Mouse (Mus musculus) cortical plate, adult 2 months (tissue): Measurements from ENCODE around the gene Pars2. TPM values are rescaled to one million over a fixed set of nuclear protein-coding genes. Genes with fewer than 3 reads are reported as not detected.

ENCODE experiments used
- H3K27ac ChIP-seq: fragments of 200-500 bp; 2 replicates; pipeline ENCODE4 v1.5.1; 2012; ENCODE audit warnings: low read length, control low read depth, inconsistent platforms; ENCODE audit not compliant: insufficient read depth
- H3K4me1 ChIP-seq: fragments of 200-500 bp; 2 replicates; pipeline ENCODE4 v1.6.1; 2011; ENCODE audit warnings: low read length; ENCODE audit not compliant: control insufficient read depth, insufficient read depth
- H3K4me3 ChIP-seq: fragments of 200-500 bp; 2 replicates; pipeline ENCODE4 v1.5.1; 2011; ENCODE audit warnings: mild to moderate bottlenecking, low read length, control low read depth; ENCODE audit not compliant: insufficient read depth
- CTCF ChIP-seq: fragments of 200-500 bp; IDR thresholded peaks from 2 replicates; pipeline ENCODE4 v1.5.1; 2011; ENCODE audit warnings: mild to moderate bottlenecking, control low read depth, low read length; ENCODE audit not compliant: insufficient read depth; ENCODE audit errors: extremely low read depth
- POLR2A ChIP-seq: fragments of 200-500 bp; IDR thresholded peaks from 2 replicates; pipeline ENCODE4 v1.6.1; 2011; ENCODE audit warnings: mild to moderate bottlenecking, low read length, control low read depth; ENCODE audit not compliant: insufficient read depth; ENCODE audit errors: extremely low read depth
- polyA plus RNA-seq: library from polyadenylated mRNA; depleted of rRNA; stranded (reverse); fragments of >200 nt; gene quantifications from 2 replicates; pipeline ENCODE4 v1.2.3, GENCODE M21; 2012; rRNA removed

Gene Pars2
- 10.4 and 10.7 TPM in 2 replicates for polyA plus RNA-seq

GRCm38 (mm10) chr4:106650833-106651527 lies at the start of gene Pars2:
Gene Pars2 (plus strand): TSS chr4:106651069.
- Histone ChIP-seq H3K4me1 (peaks cover 3% of the 10 kb centered on the region), H3K27ac (no peak within 1 kb of the TSS), H3K4me3 (peak within 1 kb of the TSS; percentile 68)
- TF ChIP-seq CTCF (no peak), POLR2A (peak; percentile 93)

- Histone ChIP-seq H3K27ac (no peak overlapping the region), H3K4me3 (peak overlapping the region; percentile 23), H3K4me1 (no peaks in the 10 kb centered on the region)
- no peak for TF ChIP-seq CTCF
- TF ChIP-seq POLR2A = peak; percentile 58; the same call in 1 of the 2 replicates
These were observed 44.0 kb upstream of the Pars2 start for GRCm38 (mm10) chr4:106606639-106607554.

GRCm38 (mm10) chr4:106607905-106608304 lies 43.0 kb upstream of the Pars2 start:
- Histone ChIP-seq H3K4me3 (no peak overlapping the region), H3K27ac (no peak overlapping the region), H3K4me1 (no peaks in the 10 kb centered on the region)
- TF ChIP-seq CTCF = no peak

- no peak overlapping the region for H3K4me3 ChIP-seq
- peaks cover 3% of the 10 kb centered on the region; the same call in 1 of the 2 replicates for H3K4me1 ChIP-seq
- TF ChIP-seq CTCF (no peak), POLR2A (no peak)
- no peak overlapping the region for H3K27ac ChIP-seq
These were observed 37.8 kb upstream of the Pars2 start for GRCm38 (mm10) chr4:106613105-106613504.

GRCm38 (mm10) chr4:106613560-106613959 lies 37.3 kb upstream of the Pars2 start:
- H3K4me3 ChIP-seq = no peak overlapping the region
- TF ChIP-seq POLR2A = no peak
- no peak for TF ChIP-seq CTCF
- H3K4me1 ChIP-seq = peaks cover 3% of the 10 kb centered on the region; the same call in 1 of the 2 replicates
- no peak overlapping the region for H3K27ac ChIP-seq

GRCm38 (mm10) chr4:106614180-106614797 lies 36.6 kb upstream of the Pars2 start:
- no peak overlapping the region for H3K4me3 ChIP-seq
- peak; percentile 93 for TF ChIP-seq CTCF
- no peak for TF ChIP-seq POLR2A
- H3K4me1 ChIP-seq = peaks cover 3% of the 10 kb centered on the region; the same call in 1 of the 2 replicates
- H3K27ac ChIP-seq = no peak overlapping the region

GRCm38 (mm10) chr4:106614881-106615280 lies 36.0 kb upstream of the Pars2 start:
- H3K4me3 ChIP-seq = no peak overlapping the region
- no peak overlapping the region for H3K27ac ChIP-seq
- TF ChIP-seq CTCF (no peak), POLR2A (no peak)
- H3K4me1 ChIP-seq = peaks cover 3% of the 10 kb centered on the region; the same call in 1 of the 2 replicates

GRCm38 (mm10) chr4:106615637-106616036 lies 35.2 kb upstream of the Pars2 start:
- H3K4me3 ChIP-seq = no peak overlapping the region
- TF ChIP-seq POLR2A (no peak), CTCF (no peak)
- no peak overlapping the region for H3K27ac ChIP-seq
- H3K4me1 ChIP-seq = peaks cover 3% of the 10 kb centered on the region; the same call in 1 of the 2 replicates

GRCm38 (mm10) chr4:106617056-106617455 lies 33.8 kb upstream of the Pars2 start, which contains the start of gene Lexm:
Gene Lexm (minus strand): TSS chr4:106617241.
- H3K4me1 ChIP-seq = peaks cover 3% of the 10 kb centered on the region; the same call in 1 of the 2 replicates
- TF ChIP-seq CTCF (no peak), POLR2A (no peak)
- no peak within 1 kb of the TSS for H3K27ac ChIP-seq
- peak within 1 kb of the TSS; percentile 19; the same call in 1 of the 2 replicates for H3K4me3 ChIP-seq
